Mouse (Mus musculus): ENCODE results near the gene Igf2. TPM values are rescaled to one million over a fixed set of nuclear protein-coding genes. Genes with fewer than 3 reads are reported as not detected.

Gene Igf2
- total RNA-seq (2021): 100 to 1,000 TPM; 104 to 130 TPM

- intact Hi-C loops (cut with DNase I): no loop called here
- no peak for DNase-seq (ENCODE audit: low spot score in 2 of 2)
Measured at GRCm38 (mm10) chr7:142666659-142667058, at the start of gene Igf2. Igf2 (minus strand) TSS chr7:142666816.

- intact Hi-C loops (cut with DNase I): no loop called here
- peak; percentile 9 to 29 for DNase-seq (ENCODE audit: low spot score in 2 of 2)
Measured at GRCm38 (mm10) chr7:142714783-142715498, 48.3 kb upstream of the Igf2 start.

- intact Hi-C loops (cut with DNase I): no loop called here
- DNase-seq (ENCODE audit: low spot score in 2 of 2): no peak
Measured at GRCm38 (mm10) chr7:142706873-142707272, 40.3 kb upstream of the Igf2 start.

- intact Hi-C loops (cut with DNase I): no loop called here
- DNase-seq (ENCODE audit: low spot score in 2 of 2): no peak
Measured at GRCm38 (mm10) chr7:142699334-142699860, 32.8 kb upstream of the Igf2 start.

- intact Hi-C loops (cut with DNase I): loop anchor here (5.0 kb wide), 1 partner anchor 346 kb away; no protein-coding TSS in a partner anchor
- DNase-seq (ENCODE audit: low spot score in 2 of 2): no peak
Measured at GRCm38 (mm10) chr7:142678611-142679010, 12.0 kb upstream of the Igf2 start.

- intact Hi-C loops (cut with DNase I): loop anchor here (1.0 to 5.0 kb wide), 3 partner anchors 191 to 359 kb away; no protein-coding TSS in a partner anchor
- peak; percentile 58 to 80 for DNase-seq (ENCODE audit: low spot score in 2 of 2)
Measured at GRCm38 (mm10) chr7:142675644-142676043, 9.0 kb upstream of the Igf2 start.

GRCm38 (mm10) chr7:142675141-142675540 lies 8.5 kb upstream of the Igf2 start:
- no peak for DNase-seq (ENCODE audit: low spot score in 2 of 2)
- intact Hi-C loops (cut with DNase I): loop anchor here (1.0 to 5.0 kb wide), 3 partner anchors 190 to 359 kb away; no protein-coding TSS in a partner anchor

GRCm38 (mm10) chr7:142672120-142672519 lies 5.5 kb upstream of the Igf2 start:
- DNase-seq (ENCODE audit: low spot score in 2 of 2): peak; percentile 74 to 78
- intact Hi-C loops (cut with DNase I): loop anchor here (1.0 to 5.0 kb wide), 2 partner anchors 62 to 230 kb away; partner anchors contain the start of gene Tnni2

GRCm38 (mm10) chr7:142671067-142671466 lies 4.5 kb upstream of the Igf2 start:
- intact Hi-C loops (cut with DNase I): loop anchor here (2.0 to 5.0 kb wide), 2 partner anchors 132 to 229 kb away; partner anchors contain the start of gene Tnni2
- DNase-seq (ENCODE audit: low spot score in 2 of 2): no peak

GRCm38 (mm10) chr7:142669751-142670625 lies 3.4 kb upstream of the Igf2 start, which contains the start of gene Gm49394:
Gm49394 (minus strand) TSS chr7:142669942.
- intact Hi-C loops (cut with DNase I): loop anchor here (2.0 to 5.0 kb wide), 2 partner anchors 131 to 228 kb away; partner anchors contain the start of gene Tnni2
- no peak for DNase-seq (ENCODE audit: low spot score in 2 of 2)

GRCm38 (mm10) chr7:142668328-142668727 lies 1.7 kb upstream of the Igf2 start:
- DNase-seq (ENCODE audit: low spot score in 2 of 2): no peak
- intact Hi-C loops (cut with DNase I): no loop called here

GRCm38 (mm10) chr7:142667521-142667920 lies 905 bp upstream of the Igf2 start:
- intact Hi-C loops (cut with DNase I): no loop called here
- no peak for DNase-seq (ENCODE audit: low spot score in 2 of 2)

GRCm38 (mm10) chr7:142666109-142666508 lies 507 bp downstream of the Igf2 start:
- DNase-seq (ENCODE audit: low spot score in 2 of 2): no peak
- intact Hi-C loops (cut with DNase I): no loop called here

GRCm38 (mm10) chr7:142665364-142665763 lies 1.3 kb downstream of the Igf2 start:
- DNase-seq (ENCODE audit: low spot score in 2 of 2): no peak
- intact Hi-C loops (cut with DNase I): no loop called here

- no peak for DNase-seq (ENCODE audit: low spot score in 2 of 2)
- intact Hi-C loops (cut with DNase I): no loop called here
Measured at GRCm38 (mm10) chr7:142664465-142665029, 2.1 kb downstream of the Igf2 start.

- DNase-seq (ENCODE audit: low spot score in 2 of 2): no peak
- intact Hi-C loops (cut with DNase I): no loop called here
Measured at GRCm38 (mm10) chr7:142663931-142664421, 2.6 kb downstream of the Igf2 start.

GRCm38 (mm10) chr7:142663151-142663550 lies 3.5 kb downstream of the Igf2 start:
- DNase-seq (ENCODE audit: low spot score in 2 of 2): no peak
- intact Hi-C loops (cut with DNase I): no loop called here

- no peak for DNase-seq (ENCODE audit: low spot score in 2 of 2)
- intact Hi-C loops (cut with DNase I): no loop called here
Measured at GRCm38 (mm10) chr7:142661811-142662210, 4.8 kb downstream of the Igf2 start.

GRCm38 (mm10) chr7:142661046-142661445 lies 5.6 kb downstream of the Igf2 start:
- DNase-seq (ENCODE audit: low spot score in 2 of 2): no peak
- intact Hi-C loops (cut with DNase I): no loop called here

- intact Hi-C loops (cut with DNase I): no loop called here
- no peak for DNase-seq (ENCODE audit: low spot score in 2 of 2)
Measured at GRCm38 (mm10) chr7:142660651-142660945, 6.0 kb downstream of the Igf2 start.

Measured in left cerebral cortex, postnatal 25 days (tissue).